Mouse (Mus musculus): ENCODE measurements around the gene Hsd11b1.

- TF ChIP-seq POLR2A (IDR thresholded peaks at IDR 0.05; ENCODE audit: low read depth, low read length) (no peak), CTCF (IDR thresholded peaks at IDR 0.05; ENCODE audit: extremely low read depth, insufficient read length, insufficient replicate concordance, low read depth, low read length) (no peak)
Observed at GRCm38 (mm10) chr1:193242863-193243262, 21.0 kb downstream of the Hsd11b1 start.
